Mouse (Mus musculus): ENCODE measurements around the gene Asxl1.

DNA sequence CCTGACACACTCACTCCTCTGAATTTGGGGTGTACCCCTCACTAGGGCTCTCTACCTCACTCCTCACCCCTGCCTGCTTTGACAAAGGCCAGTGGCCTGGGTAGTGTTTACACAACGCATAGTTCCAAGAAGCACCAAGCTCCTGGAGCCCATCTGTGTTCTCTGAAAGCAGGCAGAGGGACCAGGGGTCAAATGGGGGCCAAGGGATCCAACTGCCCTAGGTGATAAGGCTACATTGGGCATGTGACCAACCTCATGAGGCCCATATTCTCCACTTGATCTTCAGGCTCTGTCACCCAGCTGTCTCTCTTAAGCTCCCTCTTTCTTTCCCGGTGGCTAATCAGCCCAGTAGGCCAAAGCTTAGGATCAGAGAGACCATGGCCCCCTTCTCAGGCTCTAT, 81.3 kb downstream of the Asxl1 start:
- TF ChIP-seq CTCF (IDR thresholded peaks at IDR 0.05; ENCODE audit: insufficient read depth, low read length) (no peak), POLR2A (IDR thresholded peaks at IDR 0.05; ENCODE audit: borderline replicate concordance, extremely low read depth, low read depth, low read length) (no peak)
